ENCODE assay signal across 27 mouse cellular contexts in the genomic region with DNA sequence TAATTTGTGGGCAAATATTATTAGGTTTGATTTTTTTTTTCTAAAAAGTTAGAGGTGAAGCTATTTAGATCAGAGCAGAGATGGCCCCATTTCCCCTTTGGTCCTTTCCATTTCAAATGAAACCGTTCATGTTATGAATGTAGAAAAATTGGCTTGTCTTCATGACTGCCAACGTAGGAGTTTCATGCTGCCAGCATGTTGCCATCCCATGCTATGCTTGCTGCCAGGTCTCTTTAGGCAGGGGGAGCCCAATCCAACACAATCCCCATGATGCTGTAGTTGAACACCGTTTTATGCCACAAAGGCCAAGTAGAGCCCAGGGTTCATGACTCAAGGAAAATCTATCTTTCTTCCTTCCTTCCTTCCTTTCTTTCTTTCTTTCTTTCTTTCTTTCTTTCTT.
A peak's percentile ranks its signal among the peaks of the same experiment; 100 is the strongest.
DNase-seq lines count a peak whose midpoint lies in the region; ATAC-seq lines count a peak whose summit lies in the region.
"Had no signal": no experiment of that assay in that cellular context is flagged by ENCODE, and none has a peak within 500 bp of the region (broad histone marks: within the 10 kb centered on the region; RNA-seq: fewer than 3 reads in every experiment).

No protein-coding gene starts in this region.

- no peak overlapping the region for H3K4me3 ChIP-seq in forebrain, embryonic 15.5 days
- no peak overlapping the region for H3K4me3 ChIP-seq in forebrain, embryonic 11.5 days (ENCODE audit: low read depth, low read length)
- H3K4me3 ChIP-seq: embryonic facial prominence, embryonic 12.5 days; embryonic facial prominence, embryonic 15.5 days; forebrain, embryonic 12.5 days; heart, embryonic 12.5 days; heart, embryonic 15.5 days; hindbrain, embryonic 10.5 days; hindbrain, embryonic 13.5 days; intestine, embryonic 15.5 days had no signal

- WGBS in forebrain, embryonic 15.5 days: 70% methylated on average over 3 of the region's 3 CpGs
- WGBS in forebrain, embryonic 11.5 days: 87% methylated on average over 3 of the region's 3 CpGs

- 0 out of 2 replicates have a peak overlapping the region, but pooled peaks have one; percentile 5 for H3K27ac ChIP-seq in forebrain, embryonic 15.5 days (replicated peaks)
- no peak overlapping the region for H3K27ac ChIP-seq in forebrain, embryonic 11.5 days (ENCODE audit: low read depth, low read length)
- H3K27ac ChIP-seq: embryonic facial prominence, embryonic 12.5 days; embryonic facial prominence, embryonic 15.5 days; forebrain, embryonic 12.5 days; heart, embryonic 15.5 days; hindbrain, embryonic 10.5 days; intestine, embryonic 15.5 days had no signal

- no peak overlapping the region for H3K9ac ChIP-seq in forebrain, embryonic 15.5 days (replicated peaks)
- no peak overlapping the region for H3K9ac ChIP-seq in forebrain, embryonic 11.5 days (ENCODE audit: low read length)
- H3K9ac ChIP-seq: embryonic facial prominence, embryonic 12.5 days; embryonic facial prominence, embryonic 15.5 days; forebrain, embryonic 12.5 days; heart, embryonic 12.5 days; heart, embryonic 15.5 days; hindbrain, embryonic 13.5 days; intestine, embryonic 15.5 days had no signal

- ATAC-seq in forebrain, embryonic 15.5 days (replicated peaks): no peak
- ATAC-seq in forebrain, embryonic 11.5 days (replicated peaks; ENCODE audit: low FRiP score): no peak
- no peak for ATAC-seq in megakaryocyte-erythroid progenitor cell, adult 5-6 weeks (replicated peaks; ENCODE audit: low FRiP score, low TSS enrichment, poor library complexity, severe bottlenecking)
- ATAC-seq: hindbrain, embryonic 16.5 days; intestine, embryonic 15.5 days; Patski had no signal

- intact Hi-C loops in left cerebral cortex, postnatal 4 days (cut with DNase I): no loop called here
- intact Hi-C loops in left cerebral cortex, postnatal 36 days (cut with DNase I): loop anchor here (5.0 to 10.0 kb wide), 2 partner anchors 39 to 144 kb away; no protein-coding TSS in a partner anchor

- DNase-seq in cerebellum, adult 9-10 months: peak; percentile 58
- DNase-seq in cerebellum, adult 8-10 months: no peak
- DNase-seq in forebrain, embryonic 11.5 days (ENCODE audit: low spot score): no peak
- peak; percentile 24 for DNase-seq in left cerebral cortex, postnatal 4 days
- DNase-seq in left cerebral cortex, postnatal 36 days (ENCODE audit: low spot score in 2 of 2): no peak
- DNase-seq: adrenal gland, postnatal 10 days; adrenal gland, postnatal 36 days; B cell, adult 2 months; gastrocnemius, postnatal 25 days; heart, adult 18-20 months; heart, postnatal 10 days; heart, postnatal 36 days; kidney, adult 11 months had no signal

- H3K4me1 ChIP-seq in forebrain, embryonic 15.5 days: peaks cover 4% of the 10 kb centered on the region; the same call in 1 of the 2 replicates
- no peaks in the 10 kb centered on the region for H3K4me1 ChIP-seq in forebrain, embryonic 11.5 days (replicated peaks; ENCODE audit: control insufficient read depth, insufficient read depth, low read length)
- H3K4me1 ChIP-seq: embryonic facial prominence, embryonic 12.5 days; embryonic facial prominence, embryonic 15.5 days; forebrain, embryonic 12.5 days; heart, embryonic 12.5 days; heart, embryonic 15.5 days; intestine, embryonic 15.5 days had no signal

- H3K36me3 ChIP-seq in forebrain, embryonic 15.5 days: no peaks in the 10 kb centered on the region
- H3K36me3 ChIP-seq in forebrain, embryonic 11.5 days (ENCODE audit: control insufficient read depth, insufficient read depth, low read length): no peaks in the 10 kb centered on the region
- H3K36me3 ChIP-seq: embryonic facial prominence, embryonic 12.5 days; embryonic facial prominence, embryonic 15.5 days; forebrain, embryonic 12.5 days; G1E; heart, embryonic 12.5 days; heart, embryonic 15.5 days; hindbrain, embryonic 10.5 days; hindbrain, embryonic 13.5 days; intestine, embryonic 15.5 days had no signal

- H3K9me3 ChIP-seq in forebrain, embryonic 15.5 days: no peaks in the 10 kb centered on the region
- no peaks in the 10 kb centered on the region for H3K9me3 ChIP-seq in forebrain, embryonic 11.5 days (ENCODE audit: control insufficient read depth, low read length)
- H3K9me3 ChIP-seq: embryonic facial prominence, embryonic 12.5 days; embryonic facial prominence, embryonic 15.5 days; forebrain, embryonic 12.5 days; G1E; heart, embryonic 12.5 days; heart, embryonic 15.5 days; hindbrain, embryonic 10.5 days; hindbrain, embryonic 13.5 days; intestine, embryonic 15.5 days had no signal

- H3K27me3 ChIP-seq in forebrain, embryonic 15.5 days: no peaks in the 10 kb centered on the region
- no peaks in the 10 kb centered on the region for H3K27me3 ChIP-seq in forebrain, embryonic 11.5 days (ENCODE audit: control insufficient read depth, insufficient read depth, low read length)
- H3K27me3 ChIP-seq: CH12.LX; embryonic facial prominence, embryonic 12.5 days; embryonic facial prominence, embryonic 15.5 days; heart, embryonic 12.5 days; heart, embryonic 15.5 days; hindbrain, embryonic 13.5 days; intestine, embryonic 15.5 days; Patski had no signal

- H3K4me2 ChIP-seq in forebrain, embryonic 15.5 days (replicated peaks): no peak overlapping the region
- H3K4me2 ChIP-seq in forebrain, embryonic 11.5 days (ENCODE audit: low read depth, low read length, severe bottlenecking): no peak overlapping the region
- H3K4me2 ChIP-seq: embryonic facial prominence, embryonic 12.5 days; embryonic facial prominence, embryonic 15.5 days; forebrain, embryonic 12.5 days; heart, embryonic 12.5 days; heart, embryonic 15.5 days; hindbrain, embryonic 13.5 days; intestine, embryonic 15.5 days had no signal

Comparison
In these comparisons a context has a peak if more than half of its experiments do, and no peak if none do; other contexts are left out.
1. DNase-seq: peak in cerebellum, adult 9-10 months (single experiment) and left cerebral cortex, postnatal 4 days (single experiment); none in cerebellum, adult 8-10 months (single experiment), forebrain, embryonic 11.5 days (single experiment) and left cerebral cortex, postnatal 36 days (0 of 2).